8 mouse cellular contexts compared by ENCODE assay signal in genomic region chr9:25150791-25151610, GRCm38 (mm10). TPM values are rescaled to one million over a fixed set of nuclear protein-coding genes. Genes with fewer than 3 reads are reported as not detected.
DNase-seq lines count a peak whose midpoint lies in the region; ATAC-seq and TF ChIP-seq lines count a peak whose summit lies in the region.

No protein-coding gene starts in this region.

- peak overlapping the region; percentile 100 for H3K27ac ChIP-seq in gastrocnemius, adult 2 months
- H3K27ac ChIP-seq in intestine, postnatal 0 days (ENCODE audit: low read depth, low read length): peak overlapping the region; percentile 100
- H3K27ac ChIP-seq in liver, embryonic 14.5 days: peak overlapping the region; percentile 84

- WGBS in intestine, postnatal 0 days: under 1% methylated on average over 65 of the region's 73 CpGs
- WGBS in liver, embryonic 14.5 days (ENCODE audit: insufficient replicate concordance): under 1% methylated on average over 63 of the region's 73 CpGs

- no peaks in the 10 kb centered on the region for H3K27me3 ChIP-seq in intestine, postnatal 0 days (replicated peaks; ENCODE audit: control insufficient read depth, insufficient read depth, low read length)
- no peaks in the 10 kb centered on the region for H3K27me3 ChIP-seq in liver, embryonic 14.5 days (ENCODE audit: control insufficient read depth, insufficient read depth, low read length)
- H3K27me3 ChIP-seq in myocyte (ENCODE audit: control insufficient read depth, insufficient read depth, insufficient read length): no peaks in the 10 kb centered on the region

- peak overlapping the region; percentile 85 for H3K4me3 ChIP-seq in gastrocnemius, adult 2 months
- H3K4me3 ChIP-seq in intestine, postnatal 0 days (ENCODE audit: low read depth, low read length): peak overlapping the region; percentile 71
- peak overlapping the region; percentile 76 to 89 for H3K4me3 ChIP-seq in liver, embryonic 14.5 days (ENCODE audit: insufficient read depth in 1 of 2, low read depth in 2 of 2, low read length in 2 of 2)
- peak overlapping the region; percentile 77 for H3K4me3 ChIP-seq in myocyte

- TF ChIP-seq CTCF in gastrocnemius, adult 2 months (IDR thresholded peaks at IDR 0.05): no peak
- TF ChIP-seq CTCF in intestine, postnatal 0 days (IDR thresholded peaks at IDR 0.05; ENCODE audit: low read depth): no peak
- no peak for TF ChIP-seq CTCF in liver, embryonic 14.5 days (IDR thresholded peaks at IDR 0.05; ENCODE audit: low read depth)

- peaks cover 7% of the 10 kb centered on the region for H3K4me1 ChIP-seq in intestine, postnatal 0 days (replicated peaks; ENCODE audit: control insufficient read depth, insufficient read depth, low read length)
- H3K4me1 ChIP-seq in liver, embryonic 14.5 days (replicated peaks; ENCODE audit: control insufficient read depth in 2 of 2, insufficient read depth in 2 of 2, low read length in 1 of 2): peaks cover 16 to 22% of the 10 kb centered on the region in 2 experiments

- TF ChIP-seq POLR2A in myocyte (IDR thresholded peaks at IDR 0.05; ENCODE audit: insufficient read length, low read depth): peak; percentile 46

- no peaks in the 10 kb centered on the region for H3K9me3 ChIP-seq in intestine, postnatal 0 days (ENCODE audit: control insufficient read depth)
- no peaks in the 10 kb centered on the region for H3K9me3 ChIP-seq in liver, embryonic 14.5 days (ENCODE audit: control insufficient read depth, low read length)

- no peak for TF ChIP-seq EP300 in liver, embryonic 14.5 days (IDR thresholded peaks at IDR 0.05; ENCODE audit: low read depth)

- peak; percentile 72 for ATAC-seq in intestine, postnatal 0 days
- peak; percentile 71 for ATAC-seq in liver, embryonic 14.5 days (ENCODE audit: insufficient read depth)

- H3K79me2 ChIP-seq in myocyte (ENCODE audit: control insufficient read depth, insufficient read depth): peaks cover 48% of the 10 kb centered on the region

- H3K4me2 ChIP-seq in intestine, postnatal 0 days (replicated peaks; ENCODE audit: low read depth): peak overlapping the region; percentile 72
- H3K4me2 ChIP-seq in liver, embryonic 14.5 days (ENCODE audit: low read depth): peak overlapping the region; percentile 70
- peak overlapping the region; percentile 87 for H3K4me2 ChIP-seq in myocyte (ENCODE audit: low read depth)

- peak; percentile 87 for DNase-seq in gastrocnemius, adult 2 months
- DNase-seq in gastrocnemius, adult 18-20 months (ENCODE audit: low spot score): no peak
- DNase-seq in cerebellum, adult 11-12 months: peak; percentile 67
- DNase-seq in frontal cortex, postnatal 10 days (ENCODE audit: low spot score in 2 of 2): peak; percentile 49 to 66
- DNase-seq in liver, embryonic 14.5 days (ENCODE audit: low read depth in 3 of 3, low spot score in 3 of 3): peak in 1 of 3 experiments; percentile 40
- peak; percentile 84 for DNase-seq in testis, postnatal 10 days (ENCODE audit: low spot score)

- intact Hi-C loops in gastrocnemius, adult 2 months (cut with DNase I): loop anchor here (5.0 to 10.0 kb wide), 2 partner anchors 334 to 441 kb away; partner anchors contain the start of gene Eepd1

- H3ac ChIP-seq in myocyte (ENCODE audit: control insufficient read depth, insufficient read length): peak overlapping the region; percentile 68

- H3K9ac ChIP-seq in intestine, postnatal 0 days (ENCODE audit: low read depth, low read length): peak overlapping the region; percentile 92
- H3K9ac ChIP-seq in liver, embryonic 14.5 days (replicated peaks): peak overlapping the region; percentile 95

- H3K36me3 ChIP-seq in intestine, postnatal 0 days (ENCODE audit: control insufficient read depth, insufficient read depth): no peaks in the 10 kb centered on the region
- H3K36me3 ChIP-seq in liver, embryonic 14.5 days (replicated peaks; ENCODE audit: control insufficient read depth, insufficient read depth, low read depth): no peaks in the 10 kb centered on the region
- H3K36me3 ChIP-seq in myocyte (ENCODE audit: control insufficient read depth, insufficient read depth): no peaks in the 10 kb centered on the region

TF ChIP-seq in myocyte, 11 proteins besides CTCF, POLR2A, EP300 and RAD21:
- TF ChIP-seq MYOG (IDR thresholded peaks at IDR 0.05; ENCODE audit: control insufficient read depth in 1 of 3, insufficient read depth in 1 of 3, insufficient read length in 2 of 3, low read depth in 2 of 3) (peak in 2 of 3 experiments; percentile 1 to 43), MYOD1 (IDR thresholded peaks at IDR 0.05; ENCODE audit: control insufficient read depth in 1 of 3, insufficient read length in 2 of 3, low read depth in 2 of 3) (peak in 1 of 3 experiments; percentile 19), TCF3 (IDR thresholded peaks at IDR 0.05; ENCODE audit: insufficient read length, low read depth) (no peak)

RNA-seq across cellular contexts. Expression of gene Herpud2, which starts 0.6 kb away (rescaled TPM):
- 10 to 100 TPM; 41.5 to 50.0 TPM for total RNA-seq in gastrocnemius, adult 2 months (2021)
- total RNA-seq in gastrocnemius, adult 18-20 months (2021): 10 to 100 TPM; 42.9 to 51.3 TPM
- polyA plus RNA-seq in intestine, postnatal 0 days (2015; fragmentation: Nextera tagmentation; extraction: Ambion mirVana): 21.6 and 21.9 TPM in 2 replicates
- polyA plus RNA-seq in liver, embryonic 14.5 days (2012; rRNA removed): 9.3 and 9.4 TPM in 2 replicates
- polyA plus RNA-seq in liver, embryonic 14.5 days (2014; fragmentation: Nextera tagmentation; extraction: Ambion mirVana): 10.8 and 13.7 TPM in 2 replicates
- 18.8 TPM for polyA plus RNA-seq in myocyte (2012; fragmentation: generic; extraction: Trizol)
